Mouse (Mus musculus) C2C12 (cell line): ENCODE results near the gene Ccdc103. TPM values are rescaled to one million over a fixed set of nuclear protein-coding genes. Genes with fewer than 3 reads are reported as not detected.

Experiments
- H3K27me3 ChIP-seq: one replicate; pipeline ENCODE4 v1.6.1; 2011; ENCODE audit not compliant: control insufficient read depth, insufficient read depth, insufficient read length
- H3K36me3 ChIP-seq: one replicate; pipeline ENCODE4 v1.6.1; 2011; ENCODE audit not compliant: control insufficient read depth, insufficient read depth
- H3K4me3 ChIP-seq: one replicate; pipeline ENCODE4 v1.5.1; 2011; ENCODE audit warnings: mild to moderate bottlenecking, control low read depth; ENCODE audit not compliant: poor library complexity, insufficient read depth, severe bottlenecking
- H3K79me2 ChIP-seq: one replicate; pipeline ENCODE4 v1.6.1; 2011; ENCODE audit not compliant: control insufficient read depth, insufficient read depth
- H3K79me3 ChIP-seq: one replicate; pipeline ENCODE4 v1.6.1; 2011; ENCODE audit warnings: low read depth, control low read depth
- H3ac ChIP-seq: one replicate; pipeline ENCODE3; 2011; ENCODE audit warnings: low read depth; ENCODE audit not compliant: control insufficient read depth, insufficient read length
- CEBPB ChIP-seq: IDR thresholded peaks from one replicate; pipeline ENCODE4 v1.6.1; 2011; ENCODE audit warnings: low read depth, mild to moderate bottlenecking, control low read depth, moderate library complexity
- CTCF ChIP-seq: IDR thresholded peaks from one replicate; pipeline ENCODE4 v1.5.1; 2011; ENCODE audit not compliant: control insufficient read depth, insufficient read depth, insufficient read length
- FOSL1 ChIP-seq: IDR thresholded peaks from one replicate; pipeline ENCODE4 v1.8.0; 2011; ENCODE audit warnings: mild to moderate bottlenecking, low read length; ENCODE audit not compliant: poor library complexity, insufficient read depth, severe bottlenecking
- MAX ChIP-seq: IDR thresholded peaks from one replicate; pipeline ENCODE4 v1.6.1; 2011; ENCODE audit warnings: mild to moderate bottlenecking, control low read depth
- MYOD1 ChIP-seq: IDR thresholded peaks from one replicate; pipeline ENCODE4 v1.6.1; 2011; ENCODE audit warnings: low read depth; ENCODE audit not compliant: control insufficient read depth, insufficient read length
- MYOG ChIP-seq: IDR thresholded peaks from one replicate; pipeline ENCODE4 v1.6.1; 2011; ENCODE audit not compliant: control insufficient read depth, insufficient read length; ENCODE audit errors: extremely low read depth
- USF1 ChIP-seq: IDR thresholded peaks from one replicate; pipeline ENCODE4 v1.6.1; 2011; ENCODE audit warnings: low read depth, mild to moderate bottlenecking, control low read depth, moderate library complexity
- polyA plus RNA-seq: library from polyadenylated mRNA; unstranded; fragments of >200 nt; fragmentation: generic; extraction: Trizol; gene quantifications from one replicate; pipeline ENCODE4 v1.2.1, GENCODE M21; 2012; ENCODE audit warnings: missing spikeins

The Ccdc103 gene
- polyA plus RNA-seq, 1 experiment, result 0.59 TPM

- Histone ChIP-seq H3K27me3 (no peaks in the 10 kb centered on the region), H3ac (no peak overlapping the region), H3K36me3 (peaks cover 24% of the 10 kb centered on the region), H3K4me3 (no peak overlapping the region), H3K79me2 (no peaks in the 10 kb centered on the region), H3K79me3 (no peaks in the 10 kb centered on the region)
- TF ChIP-seq CEBPB, result no peak
- no peak for TF ChIP-seq FOSL1
- no peak for TF ChIP-seq MYOD1
- no peak for TF ChIP-seq CTCF
- TF ChIP-seq MYOG, result no peak
- TF ChIP-seq MAX, result no peak
- TF ChIP-seq USF1, result no peak
Measured at GRCm38 (mm10) chr11:102902107-102902506, 21.1 kb downstream of the Ccdc103 start.

- Histone ChIP-seq H3K36me3 (peaks cover 40% of the 10 kb centered on the region), H3K4me3 (no peak overlapping the region), H3K79me2 (no peaks in the 10 kb centered on the region), H3ac (no peak overlapping the region), H3K27me3 (no peaks in the 10 kb centered on the region), H3K79me3 (no peaks in the 10 kb centered on the region)
- TF ChIP-seq MAX (no peak), MYOD1 (no peak), USF1 (no peak), CTCF (no peak), MYOG (no peak)
Measured at GRCm38 (mm10) chr11:102903654-102904053, 22.6 kb downstream of the Ccdc103 start.

GRCm38 (mm10) chr11:102911376-102911775, 30.4 kb downstream of the Ccdc103 start:
- Histone ChIP-seq H3K27me3 (no peaks in the 10 kb centered on the region), H3K79me3 (peaks cover 15% of the 10 kb centered on the region), H3K79me2 (peaks cover 23% of the 10 kb centered on the region), H3K36me3 (peaks cover 99% of the 10 kb centered on the region), H3K4me3 (no peak overlapping the region), H3ac (no peak overlapping the region)
- no peak for TF ChIP-seq FOSL1
- TF ChIP-seq CEBPB, result no peak
- TF ChIP-seq CTCF, result no peak
- TF ChIP-seq MYOD1, result no peak
- no peak for TF ChIP-seq MAX
- no peak for TF ChIP-seq MYOG
- TF ChIP-seq USF1, result no peak

- peaks cover 46% of the 10 kb centered on the region for H3K79me3 ChIP-seq
- H3K4me3 ChIP-seq, result no peak overlapping the region
- TF ChIP-seq FOSL1 (no peak), CTCF (no peak), MYOG (no peak), CEBPB (no peak), MYOD1 (no peak)
- no peak overlapping the region for H3ac ChIP-seq
- no peaks in the 10 kb centered on the region for H3K27me3 ChIP-seq
- H3K36me3 ChIP-seq, result peaks cover 78% of the 10 kb centered on the region
- H3K79me2 ChIP-seq, result peaks cover 62% of the 10 kb centered on the region
Measured at GRCm38 (mm10) chr11:102915380-102915779, 34.4 kb downstream of the Ccdc103 start.

- no peak for TF ChIP-seq CEBPB
- no peak for TF ChIP-seq MAX
- TF ChIP-seq FOSL1, result peak; percentile 53
- Histone ChIP-seq H3K36me3 (peaks cover 75% of the 10 kb centered on the region), H3K4me3 (no peak overlapping the region)
Measured at GRCm38 (mm10) chr11:102918077-102918476, 37.1 kb downstream of the Ccdc103 start.

GRCm38 (mm10) chr11:102921491-102921890, 40.5 kb downstream of the Ccdc103 start:
- TF ChIP-seq FOSL1 (no peak), USF1 (no peak), MYOG (no peak), CEBPB (no peak), MYOD1 (no peak), CTCF (no peak), MAX (no peak)
- peaks cover 41% of the 10 kb centered on the region for H3K36me3 ChIP-seq
- peaks cover 73% of the 10 kb centered on the region for H3K79me3 ChIP-seq
- no peak overlapping the region for H3ac ChIP-seq
- peaks cover 84% of the 10 kb centered on the region for H3K79me2 ChIP-seq
- no peaks in the 10 kb centered on the region for H3K27me3 ChIP-seq
- H3K4me3 ChIP-seq, result no peak overlapping the region

More at GRCm38 (mm10) chr11:102918077-102918476, 37.1 kb downstream of the Ccdc103 start:
- no peaks in the 10 kb centered on the region for H3K27me3 ChIP-seq
- H3K79me2 ChIP-seq, result peaks cover 89% of the 10 kb centered on the region
- H3K79me3 ChIP-seq, result peaks cover 73% of the 10 kb centered on the region
- H3ac ChIP-seq, result no peak overlapping the region
